Mouse (Mus musculus) embryonic facial prominence, embryonic 12.5 days (tissue): Measurements from ENCODE around the gene Acsl3. TPM values are rescaled to one million over a fixed set of nuclear protein-coding genes. Genes with fewer than 3 reads are reported as not detected.

Experiments
- ATAC-seq: fragments of 200-750 bp; cut with Nextera tagmentation; 2 replicates; pipeline ENCODE4 v1.8.0; 2017; ENCODE audit not compliant: insufficient number of reproducible peaks, insufficient read depth, low FRiP score, low TSS enrichment
- H3K27ac ChIP-seq: fragments of 300-500 bp; sonication (generic); 2 replicates; pipeline ENCODE4 v1.5.1; 2016; ENCODE audit warnings: mild to moderate bottlenecking
- H3K27me3 ChIP-seq: fragments of 300-500 bp; sonication (generic); 2 replicates; pipeline ENCODE4 v1.6.1; 2016; ENCODE audit warnings: mild to moderate bottlenecking, moderate library complexity
- H3K36me3 ChIP-seq: fragments of 300-500 bp; sonication (generic); 2 replicates; pipeline ENCODE4 v1.6.1; 2016; ENCODE audit warnings: mild to moderate bottlenecking
- H3K4me1 ChIP-seq: fragments of 300-500 bp; sonication (generic); 2 replicates; pipeline ENCODE4 v1.6.1; 2016
- H3K4me2 ChIP-seq: fragments of 300-500 bp; sonication (generic); replicated peaks from 2 replicates; pipeline ENCODE4 v1.6.1; 2016; ENCODE audit warnings: mild to moderate bottlenecking, moderate library complexity
- H3K4me3 ChIP-seq: fragments of 300-500 bp; sonication (generic); 2 replicates; pipeline ENCODE4 v1.5.1; 2016; ENCODE audit warnings: mild to moderate bottlenecking
- H3K9ac ChIP-seq: fragments of 300-500 bp; sonication (generic); 2 replicates; pipeline ENCODE4 v1.6.1; 2016; ENCODE audit warnings: mild to moderate bottlenecking, moderate library complexity
- H3K9me3 ChIP-seq: fragments of 300-500 bp; sonication (generic); 2 replicates; pipeline ENCODE4 v1.6.1; 2016; ENCODE audit warnings: mild to moderate bottlenecking, moderate library complexity
- WGBS: fragments of 180-500 bp; shearing (Covaris S2); methylation state at CpG from one replicate; pipeline ENCODE4 v1.1.7; 2016; 5-methylcytosine and 5-hydroxymethylcytosine counted together
- polyA plus RNA-seq: library from polyadenylated mRNA; unstranded; fragments of >200 nt; fragmentation: Nextera tagmentation; extraction: Ambion mirVana; gene quantifications from 2 replicates; pipeline ENCODE4 v1.2.1, GENCODE M21; 2016

The Acsl3 gene
- polyA plus RNA-seq, 1 experiment from 2014 or later, result 92.0 TPM

DNA sequence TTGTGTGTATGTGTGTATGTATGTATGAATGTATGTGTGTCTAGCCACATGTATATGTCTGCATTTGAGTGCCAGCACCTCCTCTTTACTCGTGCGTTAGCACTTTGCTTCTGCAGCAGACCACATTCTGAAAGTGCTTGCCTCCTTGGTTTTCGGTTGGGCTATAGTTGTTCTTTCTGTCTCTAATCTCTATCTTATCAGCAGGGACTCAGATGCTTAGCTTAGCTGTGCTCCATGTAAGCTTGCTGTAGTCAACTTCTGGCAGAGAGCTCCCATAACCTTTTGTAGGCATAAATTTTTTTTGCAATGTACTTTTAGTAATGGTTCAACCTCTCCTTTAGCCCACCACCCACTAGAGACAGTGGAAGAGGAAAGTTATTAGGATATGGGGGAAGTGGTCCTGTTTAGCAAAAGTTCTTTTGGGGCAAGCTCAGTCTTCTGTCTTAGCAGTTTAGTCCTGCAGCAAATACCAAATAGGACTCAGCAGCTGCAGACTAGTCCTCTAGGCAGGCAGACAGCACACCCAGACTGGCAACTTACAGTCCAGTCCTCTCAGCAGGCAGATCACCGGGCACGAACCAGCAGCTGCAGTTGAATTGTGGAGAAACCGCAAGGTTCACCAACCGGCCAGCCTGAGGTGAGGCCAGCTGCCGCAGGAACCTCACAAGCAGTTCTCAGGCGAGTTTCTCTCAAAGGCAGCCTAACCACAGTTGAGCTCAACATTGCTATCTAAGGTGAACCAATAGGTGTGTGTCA is 37.1 kb downstream of the Acsl3 start:
- ATAC-seq, result no peak
- no peaks in the 10 kb centered on the region for H3K27me3 ChIP-seq
- H3K4me1 ChIP-seq, result no peaks in the 10 kb centered on the region
- no peak overlapping the region for H3K9ac ChIP-seq
- H3K9me3 ChIP-seq, result no peaks in the 10 kb centered on the region
- peaks cover 74% of the 10 kb centered on the region for H3K36me3 ChIP-seq
- H3K4me3 ChIP-seq, result no peak overlapping the region
- no peak overlapping the region for H3K27ac ChIP-seq
- 91% methylated on average over 9 of the region's 9 CpGs for WGBS
- H3K4me2 ChIP-seq, result no peak overlapping the region

GRCm38 (mm10) chr1:78696305-78696704 is 38.7 kb downstream of the Acsl3 start:
- H3K27me3 ChIP-seq, result no peaks in the 10 kb centered on the region
- H3K27ac ChIP-seq, result no peak overlapping the region
- WGBS, result 90% methylated on average over 2 of the region's 2 CpGs
- H3K36me3 ChIP-seq, result peaks cover 73% of the 10 kb centered on the region
- no peak overlapping the region for H3K4me3 ChIP-seq
- H3K9me3 ChIP-seq, result no peaks in the 10 kb centered on the region
- H3K4me1 ChIP-seq, result no peaks in the 10 kb centered on the region
- H3K4me2 ChIP-seq, result no peak overlapping the region
- ATAC-seq, result no peak
- no peak overlapping the region for H3K9ac ChIP-seq

GRCm38 (mm10) chr1:78696903-78697302 is 39.3 kb downstream of the Acsl3 start:
- H3K4me3 ChIP-seq, result no peak overlapping the region
- no peaks in the 10 kb centered on the region for H3K27me3 ChIP-seq
- no peak for ATAC-seq
- no peak overlapping the region for H3K4me2 ChIP-seq
- peaks cover 74% of the 10 kb centered on the region for H3K36me3 ChIP-seq
- no peak overlapping the region for H3K9ac ChIP-seq
- H3K4me1 ChIP-seq, result no peaks in the 10 kb centered on the region
- 84% methylated on average over 5 of the region's 5 CpGs for WGBS
- H3K27ac ChIP-seq, result no peak overlapping the region
- H3K9me3 ChIP-seq, result no peaks in the 10 kb centered on the region

DNA sequence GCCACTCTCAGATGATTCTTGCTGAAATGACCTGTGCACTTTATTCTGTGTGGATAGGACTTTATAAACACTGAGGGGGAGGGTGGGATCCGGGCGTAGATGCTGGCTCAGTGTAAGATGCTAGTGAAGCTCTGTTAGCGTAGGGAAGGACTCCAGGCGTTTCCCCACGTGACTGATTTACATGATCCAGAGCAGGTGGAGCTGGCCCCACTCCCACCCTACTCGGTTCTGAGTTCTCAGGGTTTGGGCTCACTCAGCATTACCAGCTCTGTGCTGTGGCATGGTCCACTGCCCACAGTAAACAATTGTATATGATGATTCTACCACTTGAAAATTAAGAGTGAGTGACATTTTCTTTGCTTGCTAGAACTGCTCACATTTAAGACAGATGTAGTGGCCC is 40.5 kb downstream of the Acsl3 start:
- Histone ChIP-seq H3K27ac (no peak overlapping the region), H3K4me3 (no peak overlapping the region), H3K27me3 (no peaks in the 10 kb centered on the region), H3K4me1 (no peaks in the 10 kb centered on the region), H3K4me2 (no peak overlapping the region), H3K9me3 (no peaks in the 10 kb centered on the region), H3K9ac (no peak overlapping the region), H3K36me3 (peaks cover 75% of the 10 kb centered on the region)
- no peak for ATAC-seq
- WGBS, result 76% methylated on average over 6 of the region's 6 CpGs

DNA sequence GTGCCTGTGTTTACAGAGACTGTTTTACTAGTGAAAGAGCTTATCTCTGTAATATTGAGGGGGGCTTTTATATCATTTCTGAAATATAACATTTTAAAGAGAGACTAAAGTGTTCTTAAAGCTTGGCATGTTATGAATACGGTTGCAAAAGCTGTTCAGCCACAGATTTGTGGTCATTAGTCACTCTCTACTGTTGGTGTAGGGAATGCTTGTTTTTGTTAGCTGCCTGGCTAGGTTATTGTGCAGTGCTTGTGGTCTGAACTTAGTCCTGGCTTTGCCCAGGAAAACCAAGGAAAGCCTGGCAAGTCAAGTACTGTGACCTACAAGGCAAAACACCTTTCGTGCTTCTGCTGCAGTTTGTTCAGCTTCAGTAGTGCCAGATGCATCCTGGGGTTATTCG is 44.1 kb downstream of the Acsl3 start:
- Histone ChIP-seq H3K27ac (no peak overlapping the region), H3K9ac (no peak overlapping the region), H3K4me1 (no peaks in the 10 kb centered on the region), H3K27me3 (no peaks in the 10 kb centered on the region), H3K4me2 (no peak overlapping the region), H3K9me3 (no peaks in the 10 kb centered on the region), H3K36me3 (peaks cover 72% of the 10 kb centered on the region), H3K4me3 (no peak overlapping the region)
- no peak for ATAC-seq
- WGBS, result 90% methylated on average over 3 of the region's 3 CpGs

DNA sequence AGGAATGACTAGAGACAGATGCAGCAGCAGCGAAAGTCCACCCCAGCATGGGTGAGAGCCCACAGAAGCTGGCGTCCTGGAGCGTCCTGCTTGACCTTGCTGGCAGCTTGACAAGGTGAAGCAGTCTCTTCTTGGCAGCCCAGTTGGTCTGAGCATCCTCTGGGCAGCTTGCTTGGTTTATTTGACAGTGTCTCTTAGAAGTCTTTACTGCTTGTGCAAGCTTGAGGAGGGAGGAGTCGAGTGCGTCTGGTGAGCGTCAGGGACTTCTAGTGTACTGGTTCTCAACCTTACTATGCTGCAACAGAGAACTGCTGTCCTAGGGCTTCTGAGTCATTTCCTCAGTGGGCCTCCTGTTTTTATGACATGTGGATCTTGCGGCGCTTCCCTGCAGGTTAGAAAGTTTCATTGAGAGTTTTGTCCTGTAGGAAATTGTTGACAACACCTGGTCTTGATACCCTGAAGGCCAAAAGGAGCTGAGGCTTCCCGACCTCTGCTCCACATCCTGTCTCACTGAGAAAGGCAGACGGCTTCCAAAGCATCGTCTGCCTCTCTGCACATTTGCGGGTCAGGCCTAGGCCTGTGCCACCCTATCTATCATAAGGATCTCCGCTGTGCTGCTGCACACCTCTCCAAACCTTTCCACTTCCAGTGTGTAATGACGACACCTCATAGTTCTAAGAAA is 44.8 kb downstream of the Acsl3 start:
- Histone ChIP-seq H3K4me1 (no peaks in the 10 kb centered on the region), H3K9me3 (no peaks in the 10 kb centered on the region), H3K4me3 (no peak overlapping the region), H3K36me3 (peaks cover 66% of the 10 kb centered on the region), H3K27ac (no peak overlapping the region), H3K9ac (no peak overlapping the region), H3K27me3 (no peaks in the 10 kb centered on the region), H3K4me2 (no peak overlapping the region)
- no peak for ATAC-seq
- WGBS, result 84% methylated on average over 14 of the region's 14 CpGs

- no peak for ATAC-seq
- no peaks in the 10 kb centered on the region for H3K4me1 ChIP-seq
- no peak overlapping the region for H3K4me3 ChIP-seq
- H3K9me3 ChIP-seq, result no peaks in the 10 kb centered on the region
- H3K27me3 ChIP-seq, result no peaks in the 10 kb centered on the region
- no peak overlapping the region for H3K4me2 ChIP-seq
- no peak overlapping the region for H3K9ac ChIP-seq
- 92% methylated on average over 2 of the region's 2 CpGs for WGBS
- H3K36me3 ChIP-seq, result peaks cover 63% of the 10 kb centered on the region
- no peak overlapping the region for H3K27ac ChIP-seq
Measured at GRCm38 (mm10) chr1:78702964-78703285, 45.3 kb downstream of the Acsl3 start.

GRCm38 (mm10) chr1:78706338-78706737 is 48.7 kb downstream of the Acsl3 start:
- Histone ChIP-seq H3K9ac (no peak overlapping the region), H3K27ac (no peak overlapping the region), H3K27me3 (no peaks in the 10 kb centered on the region), H3K4me3 (no peak overlapping the region), H3K4me2 (no peak overlapping the region), H3K4me1 (no peaks in the 10 kb centered on the region), H3K36me3 (peaks cover 37% of the 10 kb centered on the region), H3K9me3 (no peaks in the 10 kb centered on the region)
- no peak for ATAC-seq
- 80% methylated on average over 10 of the region's 10 CpGs for whole genome bisulfite sequencing

DNA sequence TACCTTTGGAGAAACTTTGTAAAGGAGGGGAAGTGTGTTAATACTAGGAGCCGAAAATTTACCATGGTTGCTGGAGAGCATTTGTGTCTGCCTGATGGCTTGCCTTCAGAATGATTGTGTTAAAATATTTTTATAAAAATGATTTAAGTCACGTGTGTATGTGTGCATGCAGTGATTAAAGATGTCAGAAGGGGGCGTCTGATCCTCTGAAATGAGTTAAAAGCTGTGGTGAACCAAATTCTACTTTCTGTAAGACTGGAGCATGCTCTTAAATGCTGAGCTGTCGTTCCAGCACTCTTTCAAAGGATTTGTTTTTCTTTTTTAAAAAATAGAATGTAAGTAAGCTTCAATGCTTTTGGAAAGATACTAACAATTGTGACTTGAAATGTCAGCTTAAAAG is 49.7 kb downstream of the Acsl3 start:
- no peak overlapping the region for H3K9ac ChIP-seq
- H3K27ac ChIP-seq, result no peak overlapping the region
- H3K4me1 ChIP-seq, result no peaks in the 10 kb centered on the region
- H3K4me3 ChIP-seq, result no peak overlapping the region
- ATAC-seq, result no peak
- 63% methylated on average over 4 of the region's 4 CpGs for WGBS
- H3K27me3 ChIP-seq, result no peaks in the 10 kb centered on the region
- H3K4me2 ChIP-seq, result no peak overlapping the region
- H3K36me3 ChIP-seq, result peaks cover 28% of the 10 kb centered on the region
- H3K9me3 ChIP-seq, result no peaks in the 10 kb centered on the region

GRCm38 (mm10) chr1:78710026-78710425 is 52.4 kb downstream of the Acsl3 start:
- H3K9ac ChIP-seq, result no peak overlapping the region
- ATAC-seq, result no peak
- H3K27ac ChIP-seq, result no peak overlapping the region
- H3K4me1 ChIP-seq, result no peaks in the 10 kb centered on the region
- no peak overlapping the region for H3K4me3 ChIP-seq
- no peaks in the 10 kb centered on the region for H3K27me3 ChIP-seq
- no peak overlapping the region for H3K4me2 ChIP-seq
- H3K9me3 ChIP-seq, result no peaks in the 10 kb centered on the region
- H3K36me3 ChIP-seq, result 0 out of 2 replicates have a peak, but pooled peaks cover 5% of the 10 kb centered on the region

GRCm38 (mm10) chr1:78710613-78711329 is 53.1 kb downstream of the Acsl3 start:
- peaks cover 3% of the 10 kb centered on the region for H3K4me1 ChIP-seq
- no peak overlapping the region for H3K27ac ChIP-seq
- ATAC-seq, result no peak
- H3K9me3 ChIP-seq, result no peaks in the 10 kb centered on the region
- WGBS, result 82% methylated on average over 5 of the region's 5 CpGs
- no peaks in the 10 kb centered on the region for H3K27me3 ChIP-seq
- H3K4me3 ChIP-seq, result no peak overlapping the region
- H3K4me2 ChIP-seq, result no peak overlapping the region
- H3K9ac ChIP-seq, result no peak overlapping the region
- 0 out of 2 replicates have a peak, but pooled peaks cover 5% of the 10 kb centered on the region for H3K36me3 ChIP-seq
